Mouse (Mus musculus) lung, postnatal 0 days (tissue): Measurements from ENCODE around the gene Phospho1.

Experiments
- CTCF ChIP-seq: IDR thresholded peaks from 2 replicates; pipeline ENCODE4 v1.5.1; 2016; ENCODE audit warnings: antibody characterized with exemption, mild to moderate bottlenecking
- EP300 ChIP-seq: IDR thresholded peaks from 2 replicates; pipeline ENCODE4 v1.6.1; 2016; ENCODE audit warnings: antibody characterized with exemption, mild to moderate bottlenecking, control low read depth

GRCm38 (mm10) chr11:95822437-95822836 lies 1.9 kb upstream of the Phospho1 start:
- no peak for TF ChIP-seq EP300
- no peak for TF ChIP-seq CTCF
